Mouse (Mus musculus) small intestine, adult 2 months (tissue): ENCODE measurements at regions not wholly inside any gene's neighbourhood (a gene's known extent, or its start where the extent isn't known, plus 50 kb on each side); places are given as distances from the start of the nearest gene placed in this dataset.

Experiments used
- CTCF ChIP-seq: fragments of 200-500 bp; IDR thresholded peaks from 2 replicates; pipeline ENCODE4 v1.5.1; 2012; ENCODE audit warnings: low read depth, mild to moderate bottlenecking, control low read depth, inconsistent platforms, low read length, moderate library complexity, mixed read lengths; ENCODE audit not compliant: insufficient replicate concordance, insufficient read length; ENCODE audit errors: extremely low read depth
- POLR2A ChIP-seq: fragments of 200-500 bp; IDR thresholded peaks from 2 replicates; pipeline ENCODE4 v1.6.1; 2012; ENCODE audit warnings: low read depth, mild to moderate bottlenecking, control low read depth, inconsistent platforms, low read length, moderate library complexity

GRCm38 (mm10) chr9:113347942-113348341 lies 360.1 kb downstream of the Pdcd6ip start:
- TF ChIP-seq CTCF, result no peak
- no peak for TF ChIP-seq POLR2A
